Mouse (Mus musculus) lung, adult 2 months (tissue): ENCODE data around the gene Cxcr4.

Source experiments
- CTCF ChIP-seq: fragments of 200-500 bp; IDR thresholded peaks from 2 replicates; pipeline ENCODE4 v1.5.1; 2011; ENCODE audit warnings: mild to moderate bottlenecking, low read length, control low read depth; ENCODE audit not compliant: insufficient read depth
- POLR2A ChIP-seq: fragments of 200-500 bp; IDR thresholded peaks from 2 replicates; pipeline ENCODE4 v1.6.1; 2011; ENCODE audit warnings: low read depth, mild to moderate bottlenecking, control low read depth, low read length, borderline replicate concordance; ENCODE audit errors: extremely low read depth

DNA sequence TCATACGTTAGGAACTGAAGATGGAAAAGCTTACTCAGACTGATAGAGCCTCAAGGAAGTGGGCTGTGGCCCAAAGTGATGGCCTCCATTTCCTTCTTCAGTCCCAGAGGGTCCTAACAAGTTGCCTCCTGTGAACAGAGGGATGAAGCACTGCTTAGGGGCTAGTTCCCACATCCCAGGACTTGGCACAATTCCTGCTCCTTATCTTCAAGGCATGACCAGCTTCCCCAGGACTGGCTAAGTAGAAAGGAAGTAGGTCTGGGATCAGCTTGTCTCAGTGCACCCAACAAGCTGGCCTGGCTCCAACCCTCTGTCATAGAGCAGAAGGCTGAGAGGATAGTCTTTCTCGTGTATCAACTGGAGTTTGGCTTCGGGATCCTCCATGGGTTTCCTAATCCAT lies 11.8 kb downstream of the Cxcr4 start:
- TF ChIP-seq CTCF (no peak), POLR2A (no peak)
